Mouse (Mus musculus): ENCODE results near the gene Uggt2. TPM values are rescaled to one million over a fixed set of nuclear protein-coding genes. Genes with fewer than 3 reads are reported as not detected.
"Not testable (repeated sequence)": the region's sequence is repeated elsewhere in the genome, so short reads cannot be mapped to it uniquely, and the experiment has no call there.

Gene Uggt2
- polyA plus RNA-seq, 1 experiment: 2.6 TPM

DNA sequence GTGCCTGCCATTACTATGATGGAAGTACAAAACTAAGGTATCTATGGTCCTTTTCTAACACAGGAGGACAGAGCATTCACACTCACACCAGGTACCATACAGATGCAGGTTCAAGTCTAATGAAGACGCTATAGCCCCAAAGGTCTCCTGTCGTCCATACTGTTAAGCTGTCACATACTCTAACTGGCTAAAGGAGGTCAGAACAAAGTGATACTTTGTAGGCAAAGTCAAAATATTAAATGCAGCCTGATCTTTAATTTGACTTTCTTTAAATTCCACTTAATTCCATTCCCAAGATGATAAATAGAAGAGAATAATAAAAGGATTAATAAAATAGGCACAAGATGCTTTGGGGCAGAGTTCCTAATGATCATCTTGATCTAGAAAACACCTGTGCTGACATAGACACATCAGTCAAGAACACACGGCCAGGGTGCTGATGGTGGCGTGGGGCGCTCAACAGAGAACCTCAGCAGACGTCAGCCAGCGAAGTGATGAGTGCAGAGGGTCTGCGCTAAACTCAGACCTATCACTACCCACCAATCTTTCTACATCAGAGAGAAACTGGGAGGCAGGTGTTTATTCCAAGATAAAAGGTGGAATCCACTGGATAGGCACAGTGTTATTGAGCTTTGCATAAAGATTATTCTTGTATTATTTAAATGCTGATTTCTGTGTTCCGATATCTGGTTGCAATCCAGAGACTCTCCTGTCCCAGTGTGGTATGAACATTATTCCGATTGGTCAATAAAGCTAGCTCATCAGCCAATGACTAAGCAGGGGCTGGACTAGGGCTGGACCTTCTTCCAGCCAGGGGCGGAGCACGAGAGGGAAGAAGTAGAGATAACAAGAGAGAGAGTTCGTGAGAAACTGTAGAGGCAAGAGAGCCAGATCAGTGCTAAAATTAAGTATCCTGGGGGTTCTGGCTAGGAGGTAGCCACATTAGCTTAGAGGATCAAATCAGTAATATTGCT lies 111.4 kb downstream of the Uggt2 start:
- Histone ChIP-seq H3K36me3 (ENCODE audit: control insufficient read depth, insufficient read depth) (peaks cover 7% of the 10 kb centered on the region), H3ac (ENCODE audit: control insufficient read depth, insufficient read length) (no peak overlapping the region), H3K4me3 (no peak overlapping the region), H3K27me3 (ENCODE audit: control insufficient read depth, insufficient read depth, insufficient read length) (no peaks in the 10 kb centered on the region), H3K79me2 (ENCODE audit: control insufficient read depth, insufficient read depth) (no peaks in the 10 kb centered on the region), H3K4me2 (ENCODE audit: low read depth) (no peak overlapping the region)
- no peak for TF ChIP-seq TCF12 (IDR thresholded peaks at IDR 0.05; ENCODE audit: insufficient read depth, poor library complexity, severe bottlenecking)
- no peak for TF ChIP-seq USF1 (IDR thresholded peaks at IDR 0.05; ENCODE audit: low read depth)
- no peak for TF ChIP-seq TCF3 (IDR thresholded peaks at IDR 0.05; ENCODE audit: insufficient read length, low read depth)
- no peak for TF ChIP-seq MYOG (IDR thresholded peaks at IDR 0.05; ENCODE audit: control insufficient read depth in 1 of 3, insufficient read depth in 1 of 3, insufficient read length in 2 of 3, low read depth in 2 of 3)
- no peak for TF ChIP-seq MAX (IDR thresholded peaks at IDR 0.05; ENCODE audit: low read depth)
- TF ChIP-seq E2F4 (IDR thresholded peaks at IDR 0.05; ENCODE audit: insufficient read depth): no peak
- TF ChIP-seq POLR2AphosphoS2 (IDR thresholded peaks at IDR 0.05; ENCODE audit: insufficient read length, low read depth): no peak
- no peak for TF ChIP-seq SRF (IDR thresholded peaks at IDR 0.05; ENCODE audit: control insufficient read depth, insufficient read length, low read depth)
- no peak for TF ChIP-seq REST (IDR thresholded peaks at IDR 0.05; ENCODE audit: insufficient read depth, insufficient read length)
- no peak for TF ChIP-seq POLR2A (IDR thresholded peaks at IDR 0.05; ENCODE audit: insufficient read length, low read depth)
- TF ChIP-seq CEBPB (IDR thresholded peaks at IDR 0.05; ENCODE audit: insufficient read depth, poor library complexity, severe bottlenecking): no peak
- TF ChIP-seq MYOD1 (IDR thresholded peaks at IDR 0.05; ENCODE audit: control insufficient read depth in 1 of 3, insufficient read length in 2 of 3, low read depth in 2 of 3): no peak

DNA sequence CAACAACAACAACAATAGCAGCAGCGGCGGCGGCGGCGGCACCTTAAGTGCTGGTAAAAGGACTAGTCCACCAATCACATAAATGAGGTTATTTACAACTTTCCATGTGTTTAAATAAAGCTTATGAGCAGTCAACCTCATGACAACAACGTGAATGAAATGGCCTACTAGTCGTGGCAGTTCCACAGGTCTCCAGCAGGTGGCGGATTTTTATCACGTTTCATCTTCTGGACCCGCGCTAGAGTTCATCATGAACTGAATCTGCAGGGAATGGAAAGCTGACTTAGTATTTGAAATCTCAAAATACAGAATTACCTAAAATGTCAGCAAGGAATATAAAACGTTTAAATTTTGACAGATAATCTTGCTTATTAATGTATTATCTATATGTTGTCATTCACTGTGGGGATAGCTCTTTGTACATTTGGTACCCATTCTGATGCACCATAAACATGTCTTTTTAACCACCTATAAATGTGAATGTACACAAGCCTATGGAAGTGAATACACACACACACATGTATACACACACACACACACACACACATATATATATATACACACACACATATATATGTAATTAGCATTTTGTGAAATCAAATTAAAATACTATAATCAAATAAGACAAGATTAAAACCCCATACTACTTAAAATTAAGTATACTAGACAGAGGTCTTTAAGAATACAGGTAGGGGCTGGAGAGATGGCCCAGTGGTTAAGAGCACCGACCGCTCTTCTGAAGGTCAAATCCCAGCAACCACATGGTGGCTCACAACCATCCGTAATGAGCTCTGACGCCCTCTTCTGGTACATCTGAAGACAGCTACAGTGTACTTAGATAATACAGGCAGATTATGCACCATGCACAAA lies 112.3 kb downstream of the Uggt2 start:
- TF ChIP-seq MYOG (IDR thresholded peaks at IDR 0.05; ENCODE audit: control insufficient read depth in 1 of 3, insufficient read depth in 1 of 3, insufficient read length in 2 of 3, low read depth in 2 of 3) (no peak), TCF3 (IDR thresholded peaks at IDR 0.05; ENCODE audit: insufficient read length, low read depth) (no peak), POLR2A (IDR thresholded peaks at IDR 0.05; ENCODE audit: insufficient read length, low read depth) (no peak), REST (IDR thresholded peaks at IDR 0.05; ENCODE audit: insufficient read depth, insufficient read length) (no peak), SRF (IDR thresholded peaks at IDR 0.05; ENCODE audit: control insufficient read depth, insufficient read length, low read depth) (no peak), USF1 (IDR thresholded peaks at IDR 0.05; ENCODE audit: low read depth) (no peak), MYOD1 (IDR thresholded peaks at IDR 0.05; ENCODE audit: control insufficient read depth in 1 of 3, insufficient read length in 2 of 3, low read depth in 2 of 3) (no peak), CEBPB (IDR thresholded peaks at IDR 0.05; ENCODE audit: insufficient read depth, poor library complexity, severe bottlenecking) (no peak), TCF12 (IDR thresholded peaks at IDR 0.05; ENCODE audit: insufficient read depth, poor library complexity, severe bottlenecking) (no peak), POLR2AphosphoS2 (IDR thresholded peaks at IDR 0.05; ENCODE audit: insufficient read length, low read depth) (no peak), E2F4 (IDR thresholded peaks at IDR 0.05; ENCODE audit: insufficient read depth) (no peak), MAX (IDR thresholded peaks at IDR 0.05; ENCODE audit: low read depth) (no peak)
- no peaks in the 10 kb centered on the region for H3K79me2 ChIP-seq (ENCODE audit: control insufficient read depth, insufficient read depth)
- H3K4me2 ChIP-seq (ENCODE audit: low read depth): no peak overlapping the region
- H3K4me3 ChIP-seq: no peak overlapping the region
- H3ac ChIP-seq (ENCODE audit: control insufficient read depth, insufficient read length): no peak overlapping the region
- peaks cover 7% of the 10 kb centered on the region for H3K36me3 ChIP-seq (ENCODE audit: control insufficient read depth, insufficient read depth)
- H3K27me3 ChIP-seq (ENCODE audit: control insufficient read depth, insufficient read depth, insufficient read length): no peaks in the 10 kb centered on the region

DNA sequence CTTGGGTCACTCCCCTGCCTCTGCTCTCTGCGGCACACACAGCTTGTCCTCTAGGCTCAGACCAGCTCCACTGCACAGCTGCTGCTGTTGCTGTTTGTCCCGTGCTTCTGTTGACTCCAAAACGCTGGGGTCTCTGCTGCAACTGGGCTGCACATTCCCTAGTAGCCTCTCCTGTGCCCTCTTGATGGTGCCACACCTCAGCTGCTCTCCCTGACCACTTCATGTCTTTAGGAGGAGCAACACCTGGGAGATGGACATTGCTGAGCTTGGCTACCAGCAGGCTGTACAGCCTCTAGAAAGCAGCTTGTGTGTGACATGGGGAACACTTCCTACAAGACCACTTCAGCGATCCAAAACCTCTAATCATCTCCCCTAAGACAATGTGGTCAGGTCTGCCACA lies 115.1 kb downstream of the Uggt2 start:
- Histone ChIP-seq H3K79me2 (ENCODE audit: control insufficient read depth, insufficient read depth) (no peaks in the 10 kb centered on the region), H3ac (ENCODE audit: control insufficient read depth, insufficient read length) (no peak overlapping the region), H3K4me2 (ENCODE audit: low read depth) (no peak overlapping the region), H3K36me3 (ENCODE audit: control insufficient read depth, insufficient read depth) (peaks cover 17% of the 10 kb centered on the region), H3K4me3 (no peak overlapping the region), H3K27me3 (ENCODE audit: control insufficient read depth, insufficient read depth, insufficient read length) (no peaks in the 10 kb centered on the region)
- TF ChIP-seq USF1 (IDR thresholded peaks at IDR 0.05; ENCODE audit: low read depth): no peak
- TF ChIP-seq E2F4 (IDR thresholded peaks at IDR 0.05; ENCODE audit: insufficient read depth): no peak

DNA sequence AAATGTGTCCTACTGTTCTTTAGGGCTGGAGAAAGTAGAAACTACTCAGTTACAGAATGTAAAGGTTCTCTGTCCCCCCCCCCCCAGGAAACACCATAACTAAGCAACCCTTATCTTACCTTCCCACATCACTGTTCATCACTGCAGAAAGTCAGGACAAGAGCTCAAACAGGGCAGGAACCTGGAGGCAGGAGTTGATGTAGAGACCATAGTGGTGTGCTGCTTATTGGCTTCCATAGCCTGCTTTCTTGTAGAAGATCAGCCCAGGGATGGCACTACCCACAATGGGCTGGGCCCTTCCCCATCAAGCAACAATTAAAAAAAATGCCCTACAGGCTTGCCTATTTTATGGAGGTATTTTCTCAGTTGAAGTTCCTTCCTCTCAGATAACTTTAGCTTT lies 115.8 kb downstream of the Uggt2 start:
- Histone ChIP-seq H3K27me3 (ENCODE audit: control insufficient read depth, insufficient read depth, insufficient read length) (no peaks in the 10 kb centered on the region), H3K4me3 (no peak overlapping the region), H3K79me2 (ENCODE audit: control insufficient read depth, insufficient read depth) (no peaks in the 10 kb centered on the region), H3ac (ENCODE audit: control insufficient read depth, insufficient read length) (no peak overlapping the region), H3K4me2 (ENCODE audit: low read depth) (no peak overlapping the region), H3K36me3 (ENCODE audit: control insufficient read depth, insufficient read depth) (peaks cover 19% of the 10 kb centered on the region)
- TF ChIP-seq SRF (IDR thresholded peaks at IDR 0.05; ENCODE audit: control insufficient read depth, insufficient read length, low read depth) (no peak), POLR2A (IDR thresholded peaks at IDR 0.05; ENCODE audit: insufficient read length, low read depth) (no peak), REST (IDR thresholded peaks at IDR 0.05; ENCODE audit: insufficient read depth, insufficient read length) (no peak), E2F4 (IDR thresholded peaks at IDR 0.05; ENCODE audit: insufficient read depth) (no peak), MAX (IDR thresholded peaks at IDR 0.05; ENCODE audit: low read depth) (no peak), MYOD1 (IDR thresholded peaks at IDR 0.05; ENCODE audit: control insufficient read depth in 1 of 3, insufficient read length in 2 of 3, low read depth in 2 of 3) (no peak), TCF12 (IDR thresholded peaks at IDR 0.05; ENCODE audit: insufficient read depth, poor library complexity, severe bottlenecking) (no peak), TCF3 (IDR thresholded peaks at IDR 0.05; ENCODE audit: insufficient read length, low read depth) (no peak), USF1 (IDR thresholded peaks at IDR 0.05; ENCODE audit: low read depth) (no peak), CEBPB (IDR thresholded peaks at IDR 0.05; ENCODE audit: insufficient read depth, poor library complexity, severe bottlenecking) (no peak), POLR2AphosphoS2 (IDR thresholded peaks at IDR 0.05; ENCODE audit: insufficient read length, low read depth) (no peak), MYOG (IDR thresholded peaks at IDR 0.05; ENCODE audit: control insufficient read depth in 1 of 3, insufficient read depth in 1 of 3, insufficient read length in 2 of 3, low read depth in 2 of 3) (no peak)

DNA sequence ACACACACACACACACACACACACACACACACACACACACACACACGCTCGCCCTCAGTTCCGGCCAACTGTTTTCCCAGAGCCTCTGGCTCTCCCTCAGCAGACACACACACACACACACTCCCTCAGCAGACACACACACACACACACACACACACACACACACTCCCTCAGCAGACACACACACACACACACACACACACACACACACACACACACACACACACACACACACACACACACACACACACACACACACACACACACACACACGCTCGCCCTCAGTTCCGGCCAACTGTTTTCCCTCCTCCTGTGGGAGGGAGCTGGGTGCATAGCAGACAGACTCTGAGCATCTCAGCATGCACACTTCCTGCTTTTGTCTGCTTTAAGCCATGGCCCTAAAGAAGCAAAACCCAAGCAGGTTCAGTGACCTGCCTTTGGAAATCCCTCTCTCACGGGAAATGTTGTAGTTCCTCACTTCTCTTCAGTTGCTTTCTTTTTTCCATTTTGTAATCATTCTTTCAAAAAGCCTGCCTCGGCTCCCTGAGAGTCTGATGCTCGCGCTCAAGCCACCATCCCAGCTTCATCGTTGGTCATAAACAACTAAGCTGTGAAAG lies 116.7 kb downstream of the Uggt2 start:
- H3ac ChIP-seq (ENCODE audit: control insufficient read depth, insufficient read length); H3K4me3 ChIP-seq; H3K79me2 ChIP-seq (ENCODE audit: control insufficient read depth, insufficient read depth); H3K4me2 ChIP-seq (ENCODE audit: low read depth); H3K27me3 ChIP-seq (ENCODE audit: control insufficient read depth, insufficient read depth, insufficient read length): not testable (repeated sequence)
- peaks cover 23% of the 10 kb centered on the region for H3K36me3 ChIP-seq (ENCODE audit: control insufficient read depth, insufficient read depth)

DNA sequence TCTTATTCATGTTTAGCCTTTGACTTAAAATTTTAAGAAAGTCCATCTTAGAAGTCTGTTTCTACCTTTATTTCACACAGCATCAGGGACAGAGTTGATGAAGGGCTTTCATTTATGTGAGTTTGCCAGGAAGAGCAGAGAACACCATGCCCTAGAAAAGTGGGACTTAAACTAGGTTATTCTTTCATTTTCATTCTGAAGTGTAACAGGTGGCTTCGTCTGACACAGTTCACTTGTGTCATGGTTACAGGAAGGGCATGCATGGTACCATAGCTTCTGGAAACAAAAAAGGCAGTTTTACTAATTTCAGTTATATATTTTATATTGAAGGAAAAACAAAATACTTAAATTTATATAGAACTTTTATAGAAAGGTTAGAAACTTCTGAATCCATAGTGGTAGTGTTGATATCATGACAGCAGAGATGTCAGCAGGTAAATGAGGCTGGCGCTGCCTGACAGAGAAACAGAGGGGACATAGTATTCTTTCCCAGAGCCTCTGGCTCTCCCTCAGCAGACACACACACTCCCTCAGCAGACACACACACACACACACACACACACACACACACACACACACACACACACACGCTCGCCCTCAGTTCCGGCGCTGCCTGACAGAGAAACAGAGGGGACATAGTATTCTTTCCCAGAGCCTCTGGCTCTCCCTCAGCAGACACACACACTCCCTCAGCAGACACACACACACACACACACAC lies 117.4 kb downstream of the Uggt2 start:
- not testable (repeated sequence) for H3ac ChIP-seq (ENCODE audit: control insufficient read depth, insufficient read length); H3K4me3 ChIP-seq; H3K79me2 ChIP-seq (ENCODE audit: control insufficient read depth, insufficient read depth); H3K4me2 ChIP-seq (ENCODE audit: low read depth); H3K27me3 ChIP-seq (ENCODE audit: control insufficient read depth, insufficient read depth, insufficient read length)
- H3K36me3 ChIP-seq (ENCODE audit: control insufficient read depth, insufficient read depth): peaks cover 23% of the 10 kb centered on the region
